11 mouse cellular contexts compared by ENCODE assay signal in the genomic region with DNA sequence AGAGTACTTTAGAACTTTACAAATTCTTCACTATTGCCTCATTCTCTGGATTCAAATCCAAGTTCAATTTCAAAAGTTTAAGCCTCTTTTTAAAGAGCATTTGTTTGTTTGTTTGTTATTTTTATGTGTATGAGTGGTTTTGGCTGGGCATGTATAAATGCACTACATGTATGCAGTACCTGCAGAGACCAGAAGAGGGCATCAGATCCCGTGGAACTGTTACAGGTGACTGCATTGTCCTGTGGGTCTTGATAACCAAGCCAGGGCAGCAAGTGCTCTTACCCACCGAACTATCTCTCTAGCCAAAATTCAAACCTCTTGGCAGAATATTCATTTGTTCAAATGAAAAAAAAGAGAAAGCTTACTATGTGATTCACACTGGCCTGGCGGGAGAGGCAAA. TPM values are rescaled to one million over a fixed set of nuclear protein-coding genes. Genes with fewer than 3 reads are reported as not detected.
A peak's percentile ranks its signal among the peaks of the same experiment; 100 is the strongest.
DNase-seq lines count a peak whose midpoint lies in the region; ATAC-seq lines count a peak whose summit lies in the region.
"Had no signal": no experiment of that assay in that cellular context is flagged by ENCODE, and none has a peak within 500 bp of the region (broad histone marks: within the 10 kb centered on the region; RNA-seq: fewer than 3 reads in every experiment).

No protein-coding gene starts in this region.

- H3K4me3 ChIP-seq in kidney, embryonic 14.5 days (ENCODE audit: low read length), result no peak overlapping the region
- H3K4me3 ChIP-seq in liver, embryonic 13.5 days (replicated peaks), result no peak overlapping the region
- H3K4me3 ChIP-seq in forebrain, embryonic 15.5 days, result no peak overlapping the region
- H3K4me3 ChIP-seq: heart, embryonic 15.5 days; limb, embryonic 15.5 days had no signal

- no peak overlapping the region for H3K9ac ChIP-seq in kidney, embryonic 14.5 days (ENCODE audit: low read depth, low read length)
- no peak overlapping the region for H3K9ac ChIP-seq in liver, embryonic 13.5 days
- H3K9ac ChIP-seq in forebrain, embryonic 15.5 days (replicated peaks), result no peak overlapping the region
- H3K9ac ChIP-seq: heart, embryonic 15.5 days; limb, embryonic 15.5 days had no signal

- no peaks in the 10 kb centered on the region for H3K9me3 ChIP-seq in kidney, embryonic 14.5 days (ENCODE audit: control insufficient read depth, low read length)
- H3K9me3 ChIP-seq in liver, embryonic 13.5 days (replicated peaks), result no peaks in the 10 kb centered on the region
- no peaks in the 10 kb centered on the region for H3K9me3 ChIP-seq in forebrain, embryonic 15.5 days
- H3K9me3 ChIP-seq: heart, embryonic 15.5 days; limb, embryonic 15.5 days had no signal

- H3K36me3 ChIP-seq in kidney, embryonic 14.5 days (ENCODE audit: control insufficient read depth, insufficient read depth, low read length), result no peaks in the 10 kb centered on the region
- no peaks in the 10 kb centered on the region for H3K36me3 ChIP-seq in liver, embryonic 13.5 days
- H3K36me3 ChIP-seq in forebrain, embryonic 15.5 days, result no peaks in the 10 kb centered on the region
- H3K36me3 ChIP-seq: heart, embryonic 15.5 days; limb, embryonic 15.5 days had no signal

- H3K27me3 ChIP-seq in kidney, embryonic 14.5 days (ENCODE audit: control insufficient read depth, insufficient read depth, low read length), result peaks cover 37% of the 10 kb centered on the region
- H3K27me3 ChIP-seq in liver, embryonic 13.5 days, result peaks cover 48% of the 10 kb centered on the region
- peaks cover 40% of the 10 kb centered on the region for H3K27me3 ChIP-seq in forebrain, embryonic 15.5 days

- no peak overlapping the region for H3K27ac ChIP-seq in kidney, embryonic 14.5 days (ENCODE audit: low read depth, low read length)
- H3K27ac ChIP-seq in liver, embryonic 13.5 days, result no peak overlapping the region
- no peak overlapping the region for H3K27ac ChIP-seq in forebrain, embryonic 15.5 days (replicated peaks)
- H3K27ac ChIP-seq: heart, embryonic 15.5 days; limb, embryonic 15.5 days had no signal

- H3K4me1 ChIP-seq in kidney, embryonic 14.5 days (ENCODE audit: control insufficient read depth, insufficient read depth, low read length), result 0 out of 2 replicates have a peak, but pooled peaks cover 9% of the 10 kb centered on the region
- 0 out of 2 replicates have a peak, but pooled peaks cover 4% of the 10 kb centered on the region for H3K4me1 ChIP-seq in liver, embryonic 13.5 days (replicated peaks)
- H3K4me1 ChIP-seq in forebrain, embryonic 15.5 days, result peaks cover 14% of the 10 kb centered on the region

- no peak overlapping the region for H3K4me2 ChIP-seq in kidney, embryonic 14.5 days (replicated peaks; ENCODE audit: low read depth, low read length)
- H3K4me2 ChIP-seq in liver, embryonic 13.5 days, result no peak overlapping the region
- no peak overlapping the region for H3K4me2 ChIP-seq in forebrain, embryonic 15.5 days (replicated peaks)
- H3K4me2 ChIP-seq: heart, embryonic 15.5 days; limb, embryonic 15.5 days had no signal

- peak; percentile 27 for DNase-seq in kidney, adult 9 months
- peak; percentile 21 to 22 for DNase-seq in B cell, adult 2 months
- peak; percentile 24 for DNase-seq in MEL-GATA-1-ER (ENCODE audit: extremely low read depth, low read depth)
- DNase-seq in liver, embryonic 13.5 days, result peak; percentile 12
- no peak for DNase-seq in adipocyte (ENCODE audit: low spot score)
- no peak for DNase-seq in layer of hippocampus, adult 18-20 months (ENCODE audit: low spot score in 2 of 2)
- DNase-seq: cerebellum, adult 8-10 months had no signal

- no peak for ATAC-seq in kidney, embryonic 14.5 days (ENCODE audit: low FRiP score, low TSS enrichment)
- ATAC-seq in liver, embryonic 13.5 days (ENCODE audit: low read depth), result no peak
- no peak for ATAC-seq in forebrain, embryonic 15.5 days (replicated peaks)

- 60% methylated on average over 3 of the region's 3 CpGs for WGBS in kidney, embryonic 14.5 days
- WGBS in liver, embryonic 13.5 days (ENCODE audit: insufficient replicate concordance), result 32% methylated on average over 3 of the region's 3 CpGs
- WGBS in forebrain, embryonic 15.5 days, result 57% methylated on average over 3 of the region's 3 CpGs

RNA-seq across cellular contexts. Expression of a gene that starts 4.0 kb away (rescaled TPM):
- polyA plus RNA-seq in kidney, embryonic 14.5 days (2014; fragmentation: Nextera tagmentation; extraction: Ambion mirVana), result 0.20 and 0.46 TPM in 2 replicates
- not detected in 2 replicates for polyA plus RNA-seq in liver, embryonic 13.5 days (2015; fragmentation: Nextera tagmentation; extraction: Ambion mirVana)
- total RNA-seq in layer of hippocampus, adult 18-20 months (2021), result under 1 TPM in 1 of 2 experiments, not detected in 1; 0.28 TPM
- polyA plus RNA-seq in forebrain, embryonic 15.5 days (2015; fragmentation: Nextera tagmentation; extraction: Ambion mirVana), result 0.14 and 0.15 TPM in 2 replicates

RNA-seq across cellular contexts. Expression of a gene that starts 33.5 kb away (rescaled TPM):
- polyA plus RNA-seq in kidney, embryonic 14.5 days (2014; fragmentation: Nextera tagmentation; extraction: Ambion mirVana), result 1.2 and 1.6 TPM in 2 replicates
- polyA plus RNA-seq in liver, embryonic 13.5 days (2015; fragmentation: Nextera tagmentation; extraction: Ambion mirVana), result 2.4 and 3.2 TPM in 2 replicates
- under 1 TPM; 0.50 to 0.68 TPM for total RNA-seq in layer of hippocampus, adult 18-20 months (2021)
- 0.52 and 0.70 TPM in 2 replicates for polyA plus RNA-seq in forebrain, embryonic 15.5 days (2015; fragmentation: Nextera tagmentation; extraction: Ambion mirVana)

Comparison
In these comparisons a context has a peak if more than half of its experiments do, and no peak if none do; other contexts are left out.
1. DNase-seq: peak in kidney, adult 9 months (single experiment), B cell, adult 2 months (2 of 2), MEL-GATA-1-ER (single experiment) and liver, embryonic 13.5 days (single experiment); none in adipocyte (single experiment) and layer of hippocampus, adult 18-20 months (0 of 2).